Mouse (Mus musculus) layer of hippocampus, adult 9-11 months (tissue): Measurements from ENCODE around the gene Foxd2.

Experiments used
- DNase-seq: peaks from one replicate; pipeline ENCODE4 v3.0.0; 2022

The Foxd2 gene

DNA sequence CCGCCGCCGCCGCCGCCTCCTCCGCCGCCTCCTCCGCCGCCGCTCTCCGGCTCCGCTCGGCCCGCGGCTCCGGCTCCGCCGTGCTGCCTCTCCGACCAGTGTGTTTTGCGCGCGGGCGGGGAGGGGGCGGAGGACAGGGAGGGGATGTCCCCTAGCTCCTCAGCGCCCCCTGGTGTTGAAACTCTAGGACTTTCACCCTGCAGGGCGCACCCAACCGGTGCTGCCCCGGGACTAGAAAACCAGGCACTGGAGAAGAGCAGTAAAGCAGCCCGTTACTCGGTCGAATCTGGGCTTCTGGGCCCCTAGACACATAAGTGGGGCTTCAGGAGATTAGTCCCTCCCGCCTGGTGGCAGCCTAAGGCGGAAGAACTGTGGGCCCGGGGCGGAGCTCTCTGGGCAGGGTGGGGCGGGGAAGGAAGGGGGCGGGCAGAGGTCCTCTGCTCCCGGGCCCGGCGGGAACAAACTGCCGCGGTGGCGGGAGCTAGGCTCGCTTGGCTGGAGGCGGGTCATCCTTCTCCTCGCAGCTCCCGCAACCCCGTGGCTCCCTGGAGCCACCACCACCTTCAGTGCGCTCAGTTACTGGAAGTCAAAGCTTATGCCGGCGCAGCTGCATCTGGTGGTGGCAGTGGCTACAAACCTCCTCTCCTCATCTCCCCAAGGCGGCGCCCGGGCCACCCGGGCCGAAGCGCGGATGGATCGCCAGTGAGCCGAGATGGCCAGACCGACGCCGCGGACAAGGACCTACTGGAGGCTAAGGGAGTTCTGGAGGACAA, at the start of gene Foxd2:
Gene Foxd2 (minus strand): TSS at position 45 of the 773 bp plus-strand sequence.
- peak; percentile 47 for DNase-seq

DNA sequence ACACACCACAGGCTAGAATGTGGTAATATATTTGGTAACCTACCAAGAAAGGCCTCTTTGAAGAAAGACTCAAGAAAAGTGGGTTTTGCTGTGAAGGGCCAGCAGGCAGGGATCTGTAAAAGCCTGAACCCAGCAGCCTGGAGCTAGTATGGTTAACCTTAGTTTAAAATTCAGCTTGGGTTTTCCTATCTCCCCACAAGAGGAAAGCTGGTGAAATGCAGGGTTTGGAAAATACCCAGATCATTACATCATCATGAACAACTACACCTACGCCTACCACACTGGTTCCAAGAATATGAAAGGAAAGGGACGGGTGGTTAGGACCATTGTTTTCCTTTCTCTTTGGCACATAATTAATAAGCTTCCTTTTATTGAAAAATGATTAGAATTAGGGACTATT, 49.6 kb upstream of the Foxd2 start:
- DNase-seq, result peak; percentile 44

DNA sequence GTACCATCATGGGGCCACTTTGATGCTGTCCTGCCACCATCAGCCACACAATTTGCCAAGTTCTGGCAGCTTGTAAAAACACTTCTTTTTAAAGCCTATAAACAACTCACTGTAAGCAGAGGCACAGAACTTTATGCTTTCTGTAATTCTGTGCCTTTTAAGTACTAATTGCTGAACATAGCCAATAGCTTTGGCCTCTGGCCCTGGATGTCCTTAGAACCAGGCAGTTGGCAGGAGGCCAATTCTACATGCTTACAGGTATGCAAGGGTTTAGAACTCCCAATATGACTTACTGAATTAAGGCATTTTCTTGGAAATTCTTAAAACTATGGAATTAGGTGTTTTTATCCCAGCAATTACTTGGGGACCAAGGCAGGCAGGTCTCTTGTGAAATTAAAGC, 48.7 kb upstream of the Foxd2 start:
- no peak for DNase-seq

DNA sequence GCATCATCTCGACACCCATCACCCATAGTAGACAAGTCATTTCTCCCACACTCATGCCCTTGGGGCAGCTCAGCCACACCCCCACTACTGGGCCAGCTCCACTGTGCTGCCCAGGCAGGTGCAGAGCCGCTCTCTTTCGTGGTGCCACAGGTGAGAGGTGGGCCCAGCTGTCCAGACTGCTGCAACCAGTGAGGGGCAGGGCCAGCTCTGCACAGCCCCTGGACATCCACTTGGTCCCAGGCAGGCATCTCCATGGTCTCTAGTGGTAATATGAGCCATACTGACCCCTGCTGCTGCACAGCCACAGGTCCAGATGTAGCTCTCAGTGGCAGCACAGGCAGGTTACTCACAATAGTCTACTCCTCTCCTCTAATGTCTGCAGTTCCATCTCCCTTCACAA, 44.5 kb upstream of the Foxd2 start:
- no peak for DNase-seq

DNA sequence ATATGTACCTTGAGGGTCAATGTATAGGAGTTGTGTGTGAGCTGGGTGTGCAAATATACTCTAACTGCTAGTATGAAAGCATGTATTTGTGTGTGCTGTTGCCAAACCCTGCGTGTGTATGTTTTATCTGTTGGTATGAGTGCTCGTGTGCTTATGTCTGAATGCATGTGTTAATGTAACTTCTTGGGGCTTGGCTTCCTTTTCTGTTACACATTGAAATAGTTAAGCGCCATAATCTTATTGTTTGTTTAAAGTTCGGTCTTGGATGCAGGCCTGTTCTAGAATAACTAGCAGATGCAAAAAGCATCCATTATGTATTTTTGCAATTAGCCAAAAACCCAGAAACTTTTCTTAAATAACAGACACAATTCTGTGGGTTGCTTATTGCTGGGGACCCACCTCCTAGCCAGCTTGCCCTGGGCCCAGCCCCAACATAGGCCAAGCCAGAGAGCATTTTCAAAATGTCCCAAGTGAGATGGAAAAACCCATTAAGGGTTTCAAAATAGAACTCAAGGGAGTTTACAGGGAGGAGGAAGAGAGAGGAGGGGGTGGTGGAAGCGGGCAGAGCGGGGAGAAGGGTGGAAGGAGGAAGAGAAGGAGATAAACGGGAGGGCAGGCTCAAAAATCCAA, 39.3 kb upstream of the Foxd2 start:
- no peak for DNase-seq

DNA sequence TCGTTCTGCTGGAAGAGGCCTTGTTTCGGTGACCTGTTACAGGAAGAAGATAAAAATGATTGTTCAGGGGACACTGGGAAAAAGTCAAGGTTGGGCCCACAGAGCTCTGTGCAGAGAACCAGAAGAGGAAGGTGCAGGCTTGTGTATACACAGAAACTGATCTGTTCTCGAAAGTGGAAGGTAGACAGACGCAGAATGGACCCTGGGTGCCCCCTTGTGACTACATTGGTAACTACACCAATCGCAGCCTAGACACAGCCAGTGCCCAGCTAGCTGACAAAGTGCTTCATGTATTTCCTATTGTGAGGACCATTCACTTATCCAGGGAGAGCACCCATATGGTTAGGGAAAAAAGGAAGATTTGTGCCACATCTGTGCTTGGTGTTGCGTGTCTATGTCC, 38.7 kb upstream of the Foxd2 start:
- peak; percentile 63 for DNase-seq

DNA sequence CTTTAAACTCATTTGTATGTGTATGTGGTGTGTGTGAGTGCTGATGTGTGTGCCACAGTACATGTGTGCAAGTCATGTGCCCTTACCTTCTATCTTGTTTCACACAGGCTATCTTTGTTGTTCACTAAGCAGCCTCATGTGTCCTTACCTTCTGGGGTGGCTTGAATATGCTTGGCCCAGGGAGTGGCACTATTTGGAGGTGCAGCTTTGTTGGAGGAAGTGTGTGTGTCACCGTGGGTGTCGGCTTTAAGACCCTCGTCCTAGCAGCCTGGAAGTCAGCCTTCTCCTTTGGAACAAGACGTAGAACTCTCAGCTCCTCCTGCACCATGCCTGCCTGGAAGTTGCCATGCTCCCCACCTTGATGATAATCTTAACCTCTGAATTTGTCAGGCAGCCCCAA, 37.7 kb upstream of the Foxd2 start:
- no peak for DNase-seq

DNA sequence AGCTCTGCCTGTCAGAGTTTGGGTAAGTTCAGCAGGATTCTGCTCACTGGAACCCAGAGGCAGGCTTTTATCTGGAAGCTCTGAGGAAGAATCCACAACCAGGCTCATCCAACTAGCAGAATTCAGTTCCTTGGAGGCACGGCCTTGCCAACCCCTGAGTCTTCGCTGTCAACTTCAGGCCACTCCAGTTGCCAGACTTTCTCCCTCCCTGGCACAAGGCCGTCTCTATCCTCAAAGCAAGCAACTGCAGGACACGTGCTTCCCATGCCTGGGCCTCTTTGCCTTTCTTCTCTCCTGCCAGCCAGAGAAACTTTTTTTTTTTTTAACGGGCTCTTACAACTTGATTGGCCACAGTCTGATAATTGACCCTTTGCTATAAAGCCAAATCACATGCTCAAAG, 36.3 kb upstream of the Foxd2 start:
- DNase-seq, result no peak

DNA sequence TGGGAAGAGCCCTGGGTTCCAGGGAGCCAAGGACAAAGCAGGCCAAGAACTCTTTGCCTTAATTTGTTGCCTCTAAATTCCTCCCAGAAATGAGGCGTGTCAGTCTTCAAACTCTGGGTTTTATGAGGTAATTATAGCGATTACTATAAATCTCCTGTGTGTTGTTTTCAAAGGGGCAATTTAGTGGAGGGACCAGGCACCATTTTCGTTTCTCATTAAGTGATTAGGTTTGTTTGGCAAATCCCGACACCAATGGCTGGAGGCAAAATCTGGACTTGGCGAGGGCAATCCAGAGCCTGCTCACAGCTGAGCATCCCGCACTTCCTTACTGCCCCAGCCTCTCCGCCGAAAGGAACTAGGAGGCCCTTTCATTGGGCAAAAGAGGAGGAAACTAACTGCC, 33.9 kb upstream of the Foxd2 start:
- DNase-seq, result no peak

DNA sequence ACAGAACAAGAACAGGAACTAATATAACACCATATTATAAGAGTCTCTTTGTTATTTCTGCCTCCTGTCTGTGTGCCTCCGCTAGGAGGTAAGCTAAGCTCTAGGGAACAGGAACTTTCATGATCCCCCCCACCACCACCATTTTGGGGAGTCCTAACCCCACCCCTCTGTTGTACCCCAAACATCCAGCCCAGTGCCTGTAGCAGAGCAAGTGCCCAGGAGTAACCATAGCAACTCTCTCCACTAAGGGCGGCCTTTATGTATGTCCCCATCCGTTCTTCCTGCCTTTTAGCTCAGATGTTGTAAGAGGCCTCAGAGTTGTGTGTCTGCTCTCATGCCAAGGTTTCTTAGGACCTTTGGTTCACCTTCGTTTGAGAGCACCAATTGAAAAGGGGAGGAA, 33.4 kb upstream of the Foxd2 start:
- DNase-seq, result no peak

DNA sequence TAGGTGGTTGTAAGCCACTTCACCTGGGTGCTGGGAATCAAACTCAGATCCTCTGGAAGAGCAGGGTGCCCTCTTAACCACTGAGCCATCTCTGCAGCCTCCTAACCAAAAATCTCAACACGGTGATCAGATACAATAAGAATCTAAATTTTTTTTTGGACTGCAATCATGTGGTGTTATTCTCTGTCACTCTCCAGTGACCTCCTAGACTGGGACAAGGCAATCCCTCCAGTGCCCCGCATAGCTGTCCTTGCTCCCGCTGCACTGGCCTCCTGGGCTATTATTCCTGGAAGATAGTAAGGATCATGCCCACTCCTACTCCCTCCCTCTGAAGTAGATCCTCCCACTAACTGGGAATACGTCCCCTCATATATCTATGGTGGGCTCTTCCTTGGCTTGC, 32.6 kb upstream of the Foxd2 start:
- no peak for DNase-seq

DNA sequence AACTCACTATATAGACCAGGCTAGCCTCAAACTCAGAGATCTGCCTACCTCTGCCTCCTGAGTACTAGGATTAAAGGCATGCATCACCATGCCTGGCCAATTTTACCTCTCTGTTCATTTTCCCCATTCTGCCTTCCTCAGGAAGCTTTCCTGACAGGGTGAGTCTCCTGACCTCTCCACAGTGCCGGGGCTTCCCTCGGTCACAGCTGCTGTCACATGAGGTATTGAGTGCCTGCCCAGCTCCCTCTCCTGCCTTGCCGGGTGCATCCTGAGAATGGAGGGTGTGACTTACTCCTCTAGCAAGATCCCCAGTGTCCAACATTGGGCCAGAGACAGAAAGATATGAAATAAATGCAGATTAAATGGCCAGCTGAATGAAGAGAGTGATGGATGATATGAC, 29.6 kb upstream of the Foxd2 start:
- DNase-seq, result no peak

DNA sequence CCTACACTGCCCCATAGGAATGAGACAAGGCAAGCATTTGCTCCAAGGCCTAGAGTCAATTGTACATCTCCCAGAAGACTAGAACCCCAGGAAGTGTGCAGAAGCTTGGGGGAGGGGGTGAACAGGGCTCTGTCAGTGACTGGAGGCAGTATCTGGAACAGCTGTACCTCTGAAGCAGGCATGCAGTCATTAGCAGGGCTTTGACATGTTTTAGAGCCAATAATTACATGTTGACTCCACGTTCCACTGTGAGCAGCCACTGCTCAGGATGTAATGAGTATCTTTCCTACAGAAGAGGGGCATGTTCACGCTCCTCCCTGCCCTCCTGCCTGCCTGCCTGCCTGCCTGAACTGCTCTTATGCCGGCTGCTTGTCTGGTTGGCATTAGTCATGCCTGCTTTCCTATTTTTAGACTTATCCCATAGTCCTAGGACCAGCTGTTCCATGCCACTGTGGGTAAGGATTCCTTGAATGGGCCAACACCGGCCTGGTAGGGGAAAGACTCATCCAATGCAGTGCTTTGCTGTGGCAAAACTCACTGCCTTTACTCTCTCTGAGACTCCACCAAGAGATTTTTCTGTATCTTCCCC, 28.9 kb upstream of the Foxd2 start:
- no peak for DNase-seq

DNA sequence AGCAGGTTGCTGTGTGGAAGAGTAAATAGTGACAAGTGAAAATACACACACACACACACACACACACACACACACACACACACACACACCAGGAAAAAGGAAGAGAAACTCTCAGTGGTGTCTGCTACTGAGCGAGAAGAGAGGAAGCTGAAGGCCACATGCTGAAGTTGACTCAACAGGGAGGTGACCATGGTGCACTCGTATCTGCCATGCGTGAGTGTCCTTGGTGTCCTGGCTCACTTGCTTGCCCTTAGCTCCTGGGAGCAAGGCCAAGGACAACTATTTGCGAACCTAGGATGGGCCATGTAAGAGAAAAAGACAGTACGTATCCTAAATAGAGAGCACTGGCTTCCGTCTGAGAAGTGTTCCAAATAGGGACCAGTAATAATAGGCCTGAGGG, 25.5 kb upstream of the Foxd2 start:
- peak; percentile 40 for DNase-seq

DNA sequence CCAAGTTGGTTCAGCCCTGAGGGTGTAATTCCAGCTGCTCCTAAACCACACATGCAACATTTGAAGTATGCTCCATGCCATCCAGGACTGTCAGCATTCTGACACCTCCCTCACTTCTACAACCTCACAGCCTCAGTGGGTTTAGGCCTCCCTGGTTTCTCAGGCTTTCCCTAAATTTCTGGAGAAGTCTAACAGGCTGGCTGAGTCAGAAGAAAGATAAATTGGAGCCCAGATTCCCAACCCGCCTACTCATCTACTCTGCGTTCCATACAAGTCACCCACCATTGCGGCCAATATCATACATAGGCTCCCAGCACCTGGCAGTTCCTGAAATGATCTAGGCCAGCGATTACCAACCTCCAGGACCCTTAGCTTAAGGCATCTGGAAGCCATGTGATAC, 24.1 kb upstream of the Foxd2 start:
- no peak for DNase-seq

DNA sequence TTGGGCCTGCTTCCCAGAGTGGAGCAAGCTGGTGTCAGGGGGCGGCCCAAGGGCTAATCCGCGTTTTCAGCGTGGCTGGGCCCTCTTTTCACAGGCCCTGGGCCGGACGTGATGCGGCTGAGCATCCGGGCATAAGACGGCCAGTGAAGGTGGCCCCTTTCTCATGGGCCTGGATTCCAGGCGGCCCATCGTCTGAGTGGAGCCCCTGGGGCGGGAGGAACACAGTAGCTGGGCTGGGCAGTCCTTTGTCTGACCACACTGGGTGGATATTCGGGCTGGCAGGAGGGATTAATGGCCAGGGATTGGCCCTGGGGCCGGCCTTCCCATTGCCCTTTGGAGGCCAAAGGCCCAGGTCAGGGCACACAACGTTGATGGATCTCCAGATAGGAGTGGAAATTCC, 20.5 kb upstream of the Foxd2 start:
- DNase-seq, result no peak

DNA sequence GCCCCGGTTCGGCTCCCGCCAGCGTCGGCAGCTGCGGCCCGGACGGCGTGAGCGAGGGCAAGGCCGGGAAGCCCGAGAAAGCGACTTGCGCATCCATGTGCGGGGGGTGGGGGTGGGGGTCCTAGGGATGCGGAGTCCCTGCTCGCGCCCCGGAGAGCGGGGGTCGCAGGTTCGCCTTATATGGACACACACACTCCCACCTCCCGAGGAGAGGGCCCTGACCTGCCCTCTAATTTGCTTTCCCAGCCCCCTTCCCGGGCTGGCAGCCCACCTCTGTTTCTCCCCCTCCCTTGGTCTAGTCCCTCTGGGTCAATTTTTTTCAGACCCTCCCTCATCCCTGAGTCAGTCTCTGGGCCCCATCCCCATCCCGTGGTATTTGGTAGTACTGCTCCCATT, 17.2 kb upstream of the Foxd2 start, which contains the start of gene Foxe3:
Gene Foxe3 (minus strand): TSS at position 97 of the 396 bp plus-strand sequence.
- no peak for DNase-seq

DNA sequence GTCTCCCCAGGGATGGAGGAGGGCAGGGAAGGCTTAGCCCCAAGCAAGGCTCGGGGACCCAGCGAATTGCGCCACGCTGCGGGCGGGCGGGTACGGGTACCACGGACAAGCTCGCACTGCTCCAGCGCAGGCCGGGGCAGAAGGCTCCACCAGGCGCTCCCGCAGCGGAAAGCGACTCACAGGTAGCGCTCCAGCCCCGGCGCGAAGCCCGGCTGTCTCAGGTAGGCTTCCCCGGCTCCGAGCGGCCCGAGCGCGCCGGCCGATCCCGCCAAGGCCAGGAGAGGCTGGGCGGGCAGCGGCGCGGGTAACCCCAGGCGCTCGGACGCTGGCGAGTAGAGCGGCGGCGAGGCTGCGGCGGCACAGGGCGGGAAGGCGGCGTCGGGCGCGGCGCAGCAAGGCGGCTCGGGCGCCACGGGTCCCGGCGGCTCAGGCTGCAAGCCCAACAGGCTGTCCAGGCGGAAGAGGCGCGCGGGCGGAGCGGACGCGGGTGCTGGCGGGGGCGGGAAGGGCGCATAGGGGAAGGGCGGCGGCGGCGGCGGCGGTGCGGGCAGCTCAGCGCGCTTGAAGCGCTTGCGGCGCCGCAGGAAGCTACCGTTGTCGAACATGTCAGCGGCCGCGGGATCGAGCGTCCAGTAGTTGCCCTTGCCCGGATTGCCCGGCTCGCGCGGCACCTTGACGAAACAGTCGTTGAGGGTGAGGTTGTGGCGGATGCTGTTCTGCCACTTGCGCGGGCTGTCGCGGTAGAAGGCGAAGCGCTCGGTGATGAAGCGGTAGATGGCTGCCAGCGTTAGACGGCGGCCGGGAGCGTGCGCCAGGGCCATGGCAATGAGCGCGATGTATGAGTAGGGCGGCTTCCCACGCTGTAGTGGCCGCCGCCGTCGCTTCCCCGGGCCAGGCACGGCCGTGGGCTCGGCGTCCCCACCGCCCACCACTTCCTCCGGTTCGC, 16.6 kb upstream of the Foxd2 start:
- DNase-seq, result no peak

DNA sequence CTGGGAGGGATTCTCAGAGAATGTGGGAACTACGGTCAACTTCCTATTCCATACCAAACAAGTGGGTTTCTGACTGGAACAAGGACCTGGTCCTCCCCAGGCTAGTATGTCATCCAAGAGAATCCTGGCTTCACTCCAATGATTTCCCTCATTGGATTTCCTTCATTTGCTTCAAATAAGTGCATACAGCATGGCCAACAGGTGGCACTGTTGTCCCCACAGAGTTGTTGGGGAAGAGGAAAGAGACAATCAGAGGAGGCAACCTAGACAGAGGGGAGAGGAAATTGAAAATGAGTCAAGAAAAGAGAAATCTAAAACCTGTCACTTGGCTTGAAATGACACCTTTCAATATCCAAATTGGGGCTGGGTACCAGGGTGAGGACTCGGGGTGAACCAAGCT, 8.4 kb upstream of the Foxd2 start:
- no peak for DNase-seq

DNA sequence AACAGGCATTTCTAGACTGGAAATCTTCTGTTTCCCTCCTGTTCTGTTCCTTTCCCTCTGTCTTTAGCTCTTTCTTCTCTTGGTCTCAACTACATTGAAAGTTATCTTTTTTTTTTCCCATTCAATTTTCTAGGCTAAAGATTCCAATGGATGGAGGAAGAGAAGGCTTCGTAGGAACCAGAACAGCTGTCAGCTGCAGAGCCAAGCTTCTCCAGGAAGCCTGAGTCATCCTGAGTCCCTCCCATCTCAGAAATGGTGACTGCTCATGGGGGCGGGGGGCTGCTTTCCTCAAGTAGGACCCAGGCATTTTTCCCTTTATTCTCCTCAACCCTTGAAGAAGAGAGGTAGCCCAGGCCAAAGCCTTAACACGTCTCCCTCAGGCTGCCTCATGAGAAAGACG, 7.4 kb upstream of the Foxd2 start:
- DNase-seq, result no peak

DNA sequence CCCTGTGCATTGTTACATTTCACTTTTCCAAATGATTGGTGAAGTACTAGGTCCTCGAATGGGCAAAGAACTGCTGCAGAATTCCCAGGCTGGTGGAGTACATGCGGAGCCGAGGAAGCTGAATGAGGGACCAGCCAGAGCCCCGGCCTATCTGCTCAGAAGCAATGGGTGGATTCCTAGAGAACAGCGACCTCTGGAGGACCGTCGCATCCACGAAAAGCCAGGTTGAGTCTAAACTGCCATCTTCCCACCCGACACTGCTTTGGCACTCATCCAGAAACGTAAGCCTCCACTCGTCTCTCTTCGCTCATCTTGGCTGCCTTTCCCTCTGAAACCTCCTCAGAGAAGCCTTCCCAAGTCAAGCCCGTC, 4.9 kb upstream of the Foxd2 start:
- DNase-seq, result peak; percentile 31

DNA sequence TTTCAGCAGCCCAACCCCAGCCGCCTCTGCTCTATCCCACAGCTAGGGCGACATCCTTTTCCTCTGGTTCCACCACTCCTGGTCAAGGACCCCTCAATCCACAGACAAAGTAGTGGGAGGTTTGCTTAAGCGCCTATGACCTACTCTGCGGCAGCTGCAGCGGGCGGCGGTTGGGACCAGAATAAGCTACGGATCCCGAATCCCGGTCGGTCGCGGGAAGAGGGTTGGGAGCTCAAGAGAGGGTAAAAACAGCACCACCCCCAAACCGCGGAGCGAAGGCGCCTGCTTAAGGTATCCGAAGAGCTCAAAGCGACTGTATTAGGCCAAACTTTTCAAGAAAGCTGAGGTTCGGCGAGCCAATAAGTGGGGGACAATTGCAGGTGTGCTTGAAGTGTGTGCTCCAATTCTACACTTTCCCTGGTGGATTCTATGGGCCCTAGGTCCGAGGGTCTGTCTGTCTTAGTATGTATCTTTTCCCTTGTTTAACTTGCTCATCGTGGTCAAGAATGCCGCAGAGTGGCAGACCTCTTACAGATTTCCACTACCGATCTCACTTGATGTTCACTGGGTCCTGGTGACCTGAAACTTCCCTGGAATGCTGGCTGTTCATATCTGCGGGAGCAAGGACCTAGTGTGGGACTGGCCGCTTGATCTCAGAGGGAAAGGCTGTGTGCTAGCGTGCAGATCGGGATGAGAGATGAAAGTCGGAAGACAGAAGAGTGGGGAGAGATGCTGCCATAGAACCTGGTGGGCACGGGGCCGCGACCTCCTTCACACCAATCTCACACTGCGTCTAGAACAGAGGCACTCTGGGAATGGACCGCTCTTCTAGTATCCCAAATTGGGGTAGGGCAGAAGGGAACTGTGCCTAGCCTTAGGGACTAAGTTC, 4.3 kb upstream of the Foxd2 start:
- no peak for DNase-seq
